Mouse (Mus musculus) small intestine, adult 2 months (tissue): Measurements from ENCODE around the gene Sgsm2.

Experiments used
- CTCF ChIP-seq: fragments of 200-500 bp; IDR thresholded peaks from 2 replicates; pipeline ENCODE4 v1.5.1; 2012; ENCODE audit warnings: low read depth, mild to moderate bottlenecking, control low read depth, inconsistent platforms, low read length, moderate library complexity, mixed read lengths; ENCODE audit not compliant: insufficient replicate concordance, insufficient read length; ENCODE audit errors: extremely low read depth
- POLR2A ChIP-seq: fragments of 200-500 bp; IDR thresholded peaks from 2 replicates; pipeline ENCODE4 v1.6.1; 2012; ENCODE audit warnings: low read depth, mild to moderate bottlenecking, control low read depth, inconsistent platforms, low read length, moderate library complexity

GRCm38 (mm10) chr11:74832503-74833143, 64.2 kb downstream of the Sgsm2 start:
- TF ChIP-seq CTCF, result no peak
- TF ChIP-seq POLR2A, result no peak
